Mouse (Mus musculus): Measurements from ENCODE around the gene Lamc3. TPM values are rescaled to one million over a fixed set of nuclear protein-coding genes. Genes with fewer than 3 reads are reported as not detected.

Gene Lamc3
- polyA plus RNA-seq, 1 experiment from 2014 or later = 0.60 TPM

- no peaks in the 10 kb centered on the region for H3K9me3 ChIP-seq
- WGBS = 54% methylated on average over 6 of the region's 6 CpGs
- H3K27me3 ChIP-seq (replicated peaks) = no peaks in the 10 kb centered on the region
- H3K4me1 ChIP-seq (replicated peaks) = peaks cover 8% of the 10 kb centered on the region
- H3K4me3 ChIP-seq (replicated peaks) = no peak overlapping the region
- no peak overlapping the region for H3K27ac ChIP-seq
- H3K9ac ChIP-seq = no peak overlapping the region
- no peaks in the 10 kb centered on the region for H3K36me3 ChIP-seq
- ATAC-seq = peak; percentile 79
- no peak overlapping the region for H3K4me2 ChIP-seq (replicated peaks)
Measured at GRCm38 (mm10) chr2:31948392-31948791, 61.3 kb downstream of the Lamc3 start.

DNA sequence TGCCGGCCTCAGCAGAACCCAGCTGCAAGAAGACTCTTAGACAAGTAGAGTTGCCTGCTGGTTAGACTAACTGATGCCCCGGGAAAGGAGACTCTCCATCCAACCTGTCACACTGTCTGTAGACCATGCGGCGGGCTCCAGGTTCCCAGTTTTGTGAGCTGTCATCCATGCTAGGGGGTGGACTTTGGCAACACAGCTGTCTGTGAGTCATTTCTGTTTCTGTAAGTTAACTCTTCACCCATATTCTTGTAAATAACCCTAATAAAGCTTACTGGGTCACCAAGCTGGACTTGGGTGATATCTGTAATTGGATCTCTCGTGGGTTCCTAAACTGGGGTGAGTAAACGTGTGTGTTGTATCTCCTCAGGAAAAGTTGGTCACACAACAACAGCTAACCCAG, 61.7 kb downstream of the Lamc3 start:
- H3K27me3 ChIP-seq (replicated peaks) = no peaks in the 10 kb centered on the region
- H3K4me3 ChIP-seq (replicated peaks) = no peak overlapping the region
- no peaks in the 10 kb centered on the region for H3K9me3 ChIP-seq
- ATAC-seq = no peak
- WGBS = 55% methylated on average over 6 of the region's 6 CpGs
- no peaks in the 10 kb centered on the region for H3K36me3 ChIP-seq
- no peak overlapping the region for H3K4me2 ChIP-seq (replicated peaks)
- peaks cover 8% of the 10 kb centered on the region for H3K4me1 ChIP-seq (replicated peaks)
- H3K27ac ChIP-seq = no peak overlapping the region
- H3K9ac ChIP-seq = no peak overlapping the region

GRCm38 (mm10) chr2:31950058-31950871, 63.2 kb downstream of the Lamc3 start, which contains the start of gene Aif1l:
TSS of gene Aif1l (plus strand) at chr2:31950139.
- Histone ChIP-seq H3K4me3 (replicated peaks) (peak within 1 kb of the TSS; percentile 49), H3K27me3 (replicated peaks) (no peaks in the 10 kb centered on the region), H3K9me3 (no peaks in the 10 kb centered on the region), H3K4me2 (replicated peaks) (peak within 1 kb of the TSS; percentile 91), H3K9ac (peak within 1 kb of the TSS; percentile 39), H3K27ac (no peak within 1 kb of the TSS), H3K36me3 (no peaks in the 10 kb centered on the region), H3K4me1 (replicated peaks) (peaks cover 8% of the 10 kb centered on the region)
- ATAC-seq = peak; percentile 65
- 1% methylated on average over 66 of the region's 66 CpGs for WGBS

GRCm38 (mm10) chr2:31950966-31951365, 63.9 kb downstream of the Lamc3 start:
- no peaks in the 10 kb centered on the region for H3K36me3 ChIP-seq
- peak overlapping the region; percentile 39 for H3K9ac ChIP-seq
- H3K4me3 ChIP-seq (replicated peaks) = peak overlapping the region; percentile 49
- 33% methylated on average over 9 of the region's 9 CpGs for WGBS
- H3K9me3 ChIP-seq = no peaks in the 10 kb centered on the region
- H3K4me1 ChIP-seq (replicated peaks) = peaks cover 8% of the 10 kb centered on the region
- H3K27me3 ChIP-seq (replicated peaks) = no peaks in the 10 kb centered on the region
- peak overlapping the region; percentile 91 for H3K4me2 ChIP-seq (replicated peaks)
- ATAC-seq = no peak
- H3K27ac ChIP-seq = no peak overlapping the region

DNA sequence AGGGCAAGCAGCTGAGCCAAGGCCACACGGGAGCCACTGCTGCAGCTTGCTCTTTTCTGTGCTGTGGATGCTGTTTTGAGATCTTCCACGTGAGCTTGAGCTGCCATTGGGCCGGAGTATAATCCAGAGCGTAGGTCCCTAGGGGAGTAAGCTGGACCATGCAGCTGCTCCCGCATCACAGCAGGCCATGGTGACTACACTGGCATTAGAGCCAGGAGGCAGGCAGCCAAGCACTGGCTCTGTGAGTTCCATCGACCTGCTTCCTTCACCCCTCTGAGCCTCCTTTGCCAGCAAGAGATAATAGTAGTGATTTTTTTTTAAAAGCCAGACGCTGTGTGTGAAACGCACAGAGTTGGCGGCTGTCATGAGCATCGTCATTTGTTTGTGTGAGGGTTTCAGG, 65.1 kb downstream of the Lamc3 start:
- Histone ChIP-seq H3K27ac (no peak overlapping the region), H3K9ac (no peak overlapping the region), H3K36me3 (no peaks in the 10 kb centered on the region), H3K4me2 (replicated peaks) (no peak overlapping the region), H3K4me3 (replicated peaks) (no peak overlapping the region), H3K27me3 (replicated peaks) (no peaks in the 10 kb centered on the region), H3K9me3 (no peaks in the 10 kb centered on the region), H3K4me1 (replicated peaks) (peaks cover 8% of the 10 kb centered on the region)
- no peak for ATAC-seq
- 86% methylated on average over 10 of the region's 10 CpGs for WGBS

GRCm38 (mm10) chr2:31952725-31953124, 65.6 kb downstream of the Lamc3 start:
- ATAC-seq = no peak
- no peaks in the 10 kb centered on the region for H3K27me3 ChIP-seq (replicated peaks)
- H3K36me3 ChIP-seq = no peaks in the 10 kb centered on the region
- no peak overlapping the region for H3K9ac ChIP-seq
- 90% methylated on average over 3 of the region's 3 CpGs for WGBS
- H3K4me3 ChIP-seq (replicated peaks) = no peak overlapping the region
- peaks cover 8% of the 10 kb centered on the region for H3K4me1 ChIP-seq (replicated peaks)
- H3K4me2 ChIP-seq (replicated peaks) = no peak overlapping the region
- H3K9me3 ChIP-seq = no peaks in the 10 kb centered on the region
- no peak overlapping the region for H3K27ac ChIP-seq

- Histone ChIP-seq H3K27me3 (replicated peaks) (no peaks in the 10 kb centered on the region), H3K4me3 (replicated peaks) (no peak overlapping the region), H3K9ac (no peak overlapping the region), H3K27ac (no peak overlapping the region), H3K4me1 (replicated peaks) (peaks cover 8% of the 10 kb centered on the region), H3K9me3 (no peaks in the 10 kb centered on the region), H3K4me2 (replicated peaks) (no peak overlapping the region), H3K36me3 (no peaks in the 10 kb centered on the region)
- no peak for ATAC-seq
- WGBS = 67% methylated on average over 8 of the region's 8 CpGs
Measured at GRCm38 (mm10) chr2:31953687-31954086, 66.6 kb downstream of the Lamc3 start.

GRCm38 (mm10) chr2:31954779-31955181, 67.7 kb downstream of the Lamc3 start:
- Histone ChIP-seq H3K9me3 (no peaks in the 10 kb centered on the region), H3K36me3 (no peaks in the 10 kb centered on the region), H3K27ac (no peak overlapping the region), H3K4me1 (replicated peaks) (peaks cover 8% of the 10 kb centered on the region), H3K4me2 (replicated peaks) (no peak overlapping the region), H3K4me3 (replicated peaks) (no peak overlapping the region), H3K27me3 (replicated peaks) (no peaks in the 10 kb centered on the region), H3K9ac (no peak overlapping the region)
- WGBS = 90% methylated on average over 9 of the region's 9 CpGs
- no peak for ATAC-seq

DNA sequence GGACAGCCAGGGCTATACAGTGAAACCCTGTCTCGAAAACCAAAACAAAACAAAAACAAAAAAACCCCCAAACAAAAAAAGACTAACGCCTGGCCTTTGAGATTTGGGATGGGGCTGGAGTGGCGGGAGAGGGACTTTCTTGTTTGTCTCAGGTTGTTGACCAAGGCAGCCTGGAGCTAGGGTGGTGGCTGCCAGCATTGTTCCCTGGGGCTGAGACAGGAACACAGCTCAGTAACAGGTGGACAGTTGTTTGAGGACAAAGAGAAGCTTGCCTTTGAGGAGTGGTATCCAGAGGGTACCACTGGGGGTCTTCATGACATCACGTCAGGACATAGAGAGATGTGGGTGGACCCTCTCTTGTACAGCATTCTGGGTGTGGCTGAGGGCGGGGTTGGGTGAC, 68.6 kb downstream of the Lamc3 start:
- WGBS = 80% methylated on average over 5 of the region's 5 CpGs
- no peaks in the 10 kb centered on the region for H3K36me3 ChIP-seq
- H3K27ac ChIP-seq = no peak overlapping the region
- no peaks in the 10 kb centered on the region for H3K9me3 ChIP-seq
- H3K4me3 ChIP-seq (replicated peaks) = no peak overlapping the region
- no peak overlapping the region for H3K4me2 ChIP-seq (replicated peaks)
- peaks cover 5% of the 10 kb centered on the region for H3K4me1 ChIP-seq (replicated peaks)
- H3K9ac ChIP-seq = no peak overlapping the region
- no peak for ATAC-seq
- no peaks in the 10 kb centered on the region for H3K27me3 ChIP-seq (replicated peaks)

- Histone ChIP-seq H3K9me3 (no peaks in the 10 kb centered on the region), H3K4me1 (replicated peaks) (peaks cover under 1% of the 10 kb centered on the region; the same call in 1 of the 2 replicates), H3K27ac (no peak overlapping the region), H3K9ac (no peak overlapping the region), H3K4me3 (replicated peaks) (no peak overlapping the region), H3K4me2 (replicated peaks) (no peak overlapping the region), H3K27me3 (replicated peaks) (no peaks in the 10 kb centered on the region), H3K36me3 (no peaks in the 10 kb centered on the region)
- ATAC-seq = no peak
- 82% methylated on average over 10 of the region's 10 CpGs for WGBS
Measured at GRCm38 (mm10) chr2:31957211-31957610, 70.1 kb downstream of the Lamc3 start.

DNA sequence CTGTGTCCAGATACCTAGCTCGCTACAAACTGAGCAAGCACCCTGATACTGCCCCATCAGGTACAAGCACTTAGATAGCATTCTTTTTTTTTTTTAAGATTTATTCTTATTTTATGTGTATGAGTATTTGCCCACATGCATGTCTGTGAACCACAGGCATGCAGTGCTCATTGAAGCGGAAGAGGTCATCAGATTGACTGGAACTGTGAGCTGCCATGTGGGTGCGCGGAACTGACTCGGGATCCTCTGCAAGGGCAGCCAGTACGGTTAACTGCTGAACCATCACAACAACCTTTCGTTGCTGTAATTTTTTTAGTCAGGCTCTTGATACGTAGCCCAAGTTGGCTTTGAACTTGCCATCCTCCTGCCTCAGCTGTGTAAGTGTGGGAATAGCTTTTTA, 73.9 kb downstream of the Lamc3 start:
- Histone ChIP-seq H3K27me3 (replicated peaks) (no peaks in the 10 kb centered on the region), H3K4me2 (replicated peaks) (no peak overlapping the region), H3K4me1 (replicated peaks) (peaks cover 4% of the 10 kb centered on the region; the same call in 1 of the 2 replicates), H3K27ac (no peak overlapping the region), H3K9ac (no peak overlapping the region), H3K36me3 (no peaks in the 10 kb centered on the region), H3K4me3 (replicated peaks) (no peak overlapping the region), H3K9me3 (no peaks in the 10 kb centered on the region)
- no peak for ATAC-seq
- 93% methylated on average over 8 of the region's 8 CpGs for WGBS

- peak; percentile 62 for ATAC-seq
- H3K27me3 ChIP-seq (replicated peaks) = no peaks in the 10 kb centered on the region
- no peak overlapping the region for H3K4me2 ChIP-seq (replicated peaks)
- no peak overlapping the region for H3K4me3 ChIP-seq (replicated peaks)
- WGBS = 71% methylated on average over 4 of the region's 4 CpGs
- no peaks in the 10 kb centered on the region for H3K36me3 ChIP-seq
- H3K27ac ChIP-seq = 0 out of 2 replicates have a peak overlapping the region, but pooled peaks have one; percentile 17
- H3K4me1 ChIP-seq (replicated peaks) = peaks cover 4% of the 10 kb centered on the region; the same call in 1 of the 2 replicates
- no peaks in the 10 kb centered on the region for H3K9me3 ChIP-seq
- H3K9ac ChIP-seq = no peak overlapping the region
Measured at GRCm38 (mm10) chr2:31961791-31962222, 74.7 kb downstream of the Lamc3 start.

Data from intestine, embryonic 15.5 days (tissue).